Mouse (Mus musculus): Measurements from ENCODE around the gene Gm7298.
"Not testable (repeated sequence)": the region's sequence is repeated elsewhere in the genome, so short reads cannot be mapped to it uniquely, and the experiment has no call there.

Gm7298 gene

DNA sequence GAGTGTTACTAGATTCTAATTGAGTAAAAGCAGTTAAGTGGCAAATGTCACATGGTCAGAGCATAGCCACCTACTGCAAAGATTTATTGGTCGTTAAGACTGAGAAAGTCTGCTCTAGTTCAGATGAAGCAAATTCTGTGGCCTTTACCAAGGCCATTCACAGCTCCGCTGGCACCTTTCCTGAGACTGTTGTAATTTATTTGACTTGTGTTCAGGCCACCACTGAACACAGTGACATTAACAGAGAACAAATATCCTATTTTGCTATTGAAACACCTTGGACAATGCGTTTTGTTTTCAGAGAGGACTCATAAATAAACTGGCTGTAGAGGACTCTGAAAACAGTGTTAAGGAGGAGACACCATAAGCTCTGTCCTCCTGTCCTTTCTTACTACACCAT is at the start of gene Gm7298:
Gene Gm7298 (plus strand): TSS at position 301 of the 400 bp plus-strand sequence.
- DNase-seq: no peak

DNA sequence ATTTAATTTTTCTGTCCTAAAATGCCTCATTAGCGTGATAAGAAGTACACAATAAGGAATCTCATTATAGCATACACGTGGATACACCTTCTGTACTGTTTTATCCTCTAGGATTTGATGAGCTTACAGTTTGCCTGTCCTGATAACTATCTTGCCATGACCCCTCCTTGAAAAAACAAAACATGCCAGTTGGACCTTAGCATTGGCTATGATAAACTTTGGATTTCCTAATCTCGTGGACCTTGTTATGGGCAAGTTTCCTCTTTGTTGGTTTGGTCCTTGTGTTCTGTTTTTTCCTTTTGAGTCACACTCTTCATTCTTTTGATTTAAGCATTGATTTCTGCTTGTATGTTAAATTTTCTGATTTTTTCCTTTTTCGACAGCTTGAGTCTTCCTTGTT is 95.3 kb downstream of the Gm7298 start:
- no peak for DNase-seq

DNA sequence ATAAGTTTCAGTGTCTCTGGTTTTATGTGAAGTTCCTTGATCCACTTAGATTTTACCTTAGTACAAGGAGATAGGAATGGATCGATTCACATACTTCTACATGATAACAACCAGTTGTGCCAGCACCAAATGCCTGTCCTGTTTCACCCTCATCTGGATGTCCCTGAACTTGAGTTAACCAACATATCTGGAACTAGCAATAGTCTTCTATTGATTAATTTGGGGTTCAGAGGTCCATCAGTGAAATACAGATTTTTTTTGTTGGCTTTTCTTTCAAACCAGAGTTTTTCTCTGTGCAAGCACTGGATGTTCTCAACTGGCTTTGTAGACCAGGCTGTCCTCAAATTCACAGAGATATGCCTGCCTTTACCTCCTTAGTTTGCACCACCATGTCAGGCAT is 103.6 kb downstream of the Gm7298 start:
- DNase-seq: no peak

DNA sequence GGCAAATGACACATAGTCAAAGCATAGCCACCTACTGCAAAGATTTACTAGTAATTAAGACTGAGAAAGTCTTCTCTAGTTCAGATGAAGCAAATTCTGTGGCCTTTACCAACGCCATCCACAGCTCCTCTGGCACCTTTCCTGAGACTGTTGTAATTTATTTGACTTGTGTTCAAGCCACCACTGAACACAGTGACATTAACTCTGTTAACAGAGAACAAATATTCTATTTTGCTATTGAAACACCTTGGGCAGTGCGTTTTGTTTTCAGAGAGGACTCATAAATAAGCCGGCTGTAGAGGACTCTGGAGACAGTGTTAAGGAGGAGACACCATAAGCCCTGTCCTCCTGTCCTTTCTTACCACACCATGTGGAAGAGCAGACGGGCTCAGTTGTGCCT is 105.5 kb downstream of the Gm7298 start, which contains the start of gene Mug1:
Gene Mug1 (plus strand): TSS at position 271 of the 400 bp plus-strand sequence.
- DNase-seq: not testable (repeated sequence)

All from lung, postnatal 10 days (tissue).